Mouse (Mus musculus) neural tube, embryonic 10.5 days (tissue): ENCODE results near the gene Tnni3k.

Experiments
- DNase-seq: peaks from one replicate; pipeline ENCODE4 v3.0.0-alpha.2; 2017; ENCODE audit warnings: low spot score; ENCODE audit errors: extremely low spot score

Tnni3k gene

DNA sequence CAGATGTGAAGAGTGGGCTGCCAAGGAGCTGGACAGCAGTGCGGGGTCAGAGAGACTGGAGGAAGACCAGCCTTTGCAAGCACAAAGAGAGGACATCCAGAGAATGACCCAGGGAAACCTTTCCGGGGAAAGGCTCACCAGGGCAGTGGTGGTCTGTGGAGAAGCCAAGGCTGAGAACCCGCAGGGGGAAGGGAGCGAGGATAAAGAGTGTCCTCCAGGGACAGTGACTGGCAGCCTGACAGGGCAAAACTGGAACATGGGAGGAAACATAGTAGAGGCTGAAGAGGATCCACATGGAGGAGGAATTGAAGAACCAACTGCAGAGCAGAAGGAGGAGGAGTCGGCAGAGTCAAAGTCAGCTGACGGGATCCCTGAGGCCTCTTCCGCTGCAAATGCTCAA, 291.1 kb downstream of the Tnni3k start:
- DNase-seq, result no peak

DNA sequence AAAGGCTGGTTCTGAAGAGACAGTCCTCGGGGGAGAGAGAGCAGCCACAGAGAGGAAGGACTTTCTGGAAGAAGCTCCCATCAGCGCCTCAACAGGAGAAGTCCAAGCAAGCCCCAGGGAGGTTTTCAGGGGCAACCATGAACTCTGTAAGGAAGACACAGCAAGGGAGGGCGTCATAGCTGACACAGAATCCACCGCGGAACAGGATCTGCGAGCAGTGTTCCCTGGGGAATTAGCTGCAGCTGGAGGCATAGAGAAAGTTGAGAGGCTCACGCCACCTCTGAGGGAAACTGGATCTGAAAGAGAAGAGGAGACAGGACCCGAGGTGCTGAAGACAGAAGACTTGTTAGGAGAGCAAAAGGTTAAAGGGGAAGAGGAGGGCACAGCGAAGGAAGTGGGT, 291.8 kb downstream of the Tnni3k start:
- DNase-seq, result no peak

DNA sequence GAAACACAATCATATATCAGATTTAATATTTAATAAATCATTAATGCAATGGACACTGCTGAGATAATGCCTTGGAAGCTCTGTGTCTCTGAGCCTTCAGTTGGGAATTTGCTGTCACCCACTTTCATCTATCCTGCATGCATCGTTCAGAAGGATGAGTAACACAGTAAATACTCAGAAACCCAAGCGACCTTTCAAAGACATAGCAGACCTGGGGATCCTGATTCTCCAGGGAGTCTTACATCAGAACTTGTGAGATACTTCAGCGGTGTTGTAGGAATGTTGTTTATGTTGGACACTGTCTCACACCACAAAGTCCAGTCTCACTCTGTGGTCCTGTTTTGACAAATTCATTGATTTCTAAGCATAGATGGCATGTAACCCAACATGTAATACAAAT, 294.1 kb downstream of the Tnni3k start:
- DNase-seq, result no peak

DNA sequence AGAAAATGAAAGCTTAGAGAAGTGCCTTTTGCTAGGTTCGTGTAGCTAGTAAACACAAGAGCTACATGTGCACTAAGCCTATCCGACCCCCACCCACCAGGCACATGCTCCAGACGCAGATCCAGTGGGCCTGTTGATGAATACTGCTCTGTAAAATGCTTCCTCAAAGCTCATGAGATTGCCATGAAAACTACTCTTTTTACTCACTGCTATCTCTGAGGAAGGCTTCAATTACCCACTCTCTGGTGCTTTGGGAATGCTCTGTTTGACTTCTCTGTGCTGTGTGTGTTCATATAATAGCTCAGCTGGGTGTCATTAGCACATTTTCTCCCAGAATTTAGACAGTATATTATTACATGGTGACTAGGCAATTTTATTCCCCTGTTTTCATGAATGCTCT, 297.1 kb downstream of the Tnni3k start:
- no peak for DNase-seq

DNA sequence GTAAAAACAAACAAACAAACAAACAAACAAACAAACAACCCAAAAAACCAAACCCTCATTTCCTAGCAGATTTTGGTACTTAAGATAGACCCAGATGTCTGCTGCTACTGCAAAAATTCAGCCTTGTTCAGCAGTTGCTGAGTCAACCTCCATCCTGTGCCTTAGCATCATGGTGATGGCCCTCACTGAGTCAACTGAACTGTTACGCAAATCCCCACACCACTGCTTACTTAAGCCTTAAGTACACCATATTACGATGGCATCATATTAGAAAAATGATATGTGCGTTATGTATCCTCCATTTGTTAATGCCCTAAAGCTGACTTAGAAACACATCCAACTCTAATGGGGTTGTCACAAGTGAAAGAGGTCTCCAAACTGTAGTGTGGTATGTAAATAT, 300.0 kb downstream of the Tnni3k start:
- no peak for DNase-seq

DNA sequence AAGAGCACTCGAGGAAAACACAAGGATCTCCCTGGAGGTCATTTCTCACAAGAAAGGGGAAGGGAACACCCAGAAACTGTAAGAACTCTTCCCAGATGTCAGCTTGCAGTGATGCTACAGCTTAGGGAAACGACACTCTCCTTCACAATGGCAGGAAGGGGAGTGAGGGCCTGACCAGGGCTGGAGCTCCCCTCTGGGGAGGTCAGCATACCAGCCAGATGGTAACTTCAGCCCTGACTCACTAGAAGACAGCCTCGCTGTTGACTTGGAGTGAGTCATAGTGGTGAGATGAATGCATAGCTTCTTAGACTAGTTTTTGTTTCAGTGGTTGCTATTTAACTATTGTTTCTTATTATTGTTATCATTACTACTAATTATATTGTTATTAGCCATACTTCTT, 300.7 kb downstream of the Tnni3k start:
- no peak for DNase-seq

DNA sequence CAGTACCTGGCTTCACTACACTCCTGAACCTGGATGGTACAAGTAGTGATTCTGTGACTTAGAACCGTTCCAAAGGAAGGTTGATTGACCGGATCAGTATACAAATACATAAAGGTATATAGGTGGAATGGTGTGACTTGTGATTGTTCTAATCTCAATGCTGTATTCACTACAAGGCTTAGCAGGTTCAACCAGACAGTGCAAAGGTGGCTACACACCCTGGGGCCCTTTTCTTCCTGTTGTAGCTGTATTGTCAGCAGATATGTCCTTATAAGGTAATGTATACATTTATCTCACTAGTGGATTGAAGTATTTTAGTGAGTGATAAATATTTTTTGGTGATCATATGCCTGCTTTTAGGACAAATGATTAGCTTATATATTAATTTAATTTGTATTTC, 310.9 kb downstream of the Tnni3k start:
- no peak for DNase-seq

DNA sequence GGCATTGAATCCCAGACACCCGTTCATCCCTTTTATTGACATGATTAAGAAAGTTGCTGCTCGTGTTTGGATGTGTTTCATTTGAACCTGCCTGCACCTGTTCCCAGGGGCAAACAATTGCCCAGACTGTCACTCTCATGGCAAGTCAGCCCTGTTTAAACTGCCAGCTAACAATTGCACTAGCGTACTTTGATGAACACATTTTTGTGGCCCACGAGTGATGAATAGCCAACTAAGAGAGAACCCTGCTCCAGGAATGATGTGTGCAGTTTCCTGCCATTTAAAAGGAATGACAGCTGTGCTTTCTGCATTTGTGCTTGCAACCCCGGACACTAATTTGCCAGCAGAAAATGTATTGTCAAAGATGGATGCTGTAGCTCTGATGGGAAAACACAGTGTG, 312.3 kb downstream of the Tnni3k start:
- no peak for DNase-seq

DNA sequence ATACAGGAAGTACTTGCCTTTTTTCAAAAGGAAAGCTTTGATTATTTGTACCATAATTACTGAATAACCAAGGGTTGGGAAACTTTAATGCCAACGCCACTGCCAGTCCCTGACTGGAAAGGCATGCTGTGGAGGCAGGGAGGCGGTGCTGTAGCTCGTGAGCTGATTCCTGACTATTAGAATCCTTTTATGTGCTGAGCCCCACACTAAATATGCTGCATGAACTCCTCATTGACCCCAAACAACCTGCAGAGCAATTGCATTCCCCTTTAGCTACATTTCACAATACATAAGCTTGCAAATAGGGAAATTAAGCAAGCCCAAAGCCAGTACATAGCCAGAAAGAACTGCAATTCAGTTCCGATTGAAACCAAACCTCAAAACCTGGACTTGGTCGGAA, 313.7 kb downstream of the Tnni3k start:
- no peak for DNase-seq
